Mouse (Mus musculus) CH12F3 (cell line): Measurements from ENCODE around the gene Slc16a5.

Experiments used
- in situ Hi-C: fragments of 300-500 bp; cut with MboI; formaldehyde crosslinking; loops from 2 replicates; pipeline ENCODE4 v1.14.3; 2020; ENCODE audit warnings: low sequenced_read_pairs

The Slc16a5 gene

DNA sequence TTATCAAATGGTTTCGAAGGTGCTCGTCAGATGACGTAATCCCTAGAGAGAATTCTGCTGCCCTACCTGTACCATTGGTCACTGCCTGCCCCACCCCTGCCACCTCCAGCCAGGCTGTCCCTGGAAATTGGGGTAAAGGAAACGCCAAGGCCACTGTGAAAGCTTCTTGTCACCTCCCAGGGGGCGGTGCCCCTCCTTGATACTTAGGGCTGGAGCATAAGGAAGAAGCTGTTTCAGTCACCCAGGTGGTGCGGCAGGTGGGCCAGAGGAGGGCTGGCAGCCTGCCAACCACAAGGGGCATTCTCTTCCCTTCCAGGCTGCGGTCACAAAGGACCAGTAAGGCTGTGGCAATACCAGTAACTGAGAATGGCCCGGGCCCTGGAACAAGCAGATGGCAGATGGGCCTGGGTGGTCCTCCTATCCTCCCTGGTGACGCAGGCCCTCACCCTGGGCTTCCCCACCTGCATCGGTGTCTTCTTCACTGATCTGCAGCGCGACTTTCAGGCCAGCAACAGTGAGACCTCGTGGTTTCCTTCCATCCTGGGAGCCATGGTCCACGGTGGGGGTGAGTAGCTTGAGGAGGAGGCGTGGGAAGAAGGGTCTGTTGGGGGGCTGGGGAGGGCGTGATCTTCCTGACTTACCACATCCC is at the start of gene Slc16a5:
Slc16a5 (plus strand) TSS at position 232 of the 649 bp plus-strand sequence.
- in situ Hi-C loops: no loop called here

DNA sequence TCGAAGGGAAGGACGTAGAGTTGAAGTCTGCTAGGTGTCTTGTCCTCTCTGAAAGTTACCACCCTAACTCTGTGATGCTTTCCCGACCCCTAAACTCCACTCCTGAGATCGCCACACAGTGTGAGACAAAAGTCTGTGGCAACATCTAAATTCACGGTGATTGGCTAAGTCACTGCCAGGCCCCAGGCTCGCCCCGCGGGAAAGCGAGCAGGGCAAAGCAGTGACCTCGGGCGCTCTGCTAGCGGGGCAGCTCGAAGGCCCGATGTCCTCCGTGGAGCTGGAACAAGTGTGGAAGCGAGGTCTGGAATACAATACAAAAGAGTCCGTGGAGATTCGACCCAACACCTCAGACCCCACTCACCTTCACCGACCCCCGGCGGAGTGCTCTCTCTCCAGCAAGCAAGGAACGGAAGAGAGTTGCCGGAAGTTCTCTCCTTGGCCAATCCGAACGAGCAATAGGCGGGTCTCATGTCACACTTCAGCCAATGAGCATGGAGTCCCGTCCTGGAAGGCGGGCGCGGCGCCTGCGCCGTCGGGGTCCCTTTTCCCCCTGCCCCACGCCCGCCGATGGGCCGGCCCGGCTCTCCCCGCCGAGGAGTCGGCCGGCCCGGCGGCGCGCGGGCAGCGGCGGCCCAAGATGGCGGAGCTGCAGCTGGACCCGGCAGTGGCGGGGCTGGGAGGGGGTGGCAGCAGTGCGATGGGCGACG is 42.6 kb upstream of the Slc16a5 start, which contains the start of the genes Atp5h and Kctd2:
Atp5h (minus strand) TSS at position 432 of the 707 bp plus-strand sequence.
Kctd2 (plus strand) TSS at position 598 of the 707 bp plus-strand sequence.
- in situ Hi-C loops: no loop called here

DNA sequence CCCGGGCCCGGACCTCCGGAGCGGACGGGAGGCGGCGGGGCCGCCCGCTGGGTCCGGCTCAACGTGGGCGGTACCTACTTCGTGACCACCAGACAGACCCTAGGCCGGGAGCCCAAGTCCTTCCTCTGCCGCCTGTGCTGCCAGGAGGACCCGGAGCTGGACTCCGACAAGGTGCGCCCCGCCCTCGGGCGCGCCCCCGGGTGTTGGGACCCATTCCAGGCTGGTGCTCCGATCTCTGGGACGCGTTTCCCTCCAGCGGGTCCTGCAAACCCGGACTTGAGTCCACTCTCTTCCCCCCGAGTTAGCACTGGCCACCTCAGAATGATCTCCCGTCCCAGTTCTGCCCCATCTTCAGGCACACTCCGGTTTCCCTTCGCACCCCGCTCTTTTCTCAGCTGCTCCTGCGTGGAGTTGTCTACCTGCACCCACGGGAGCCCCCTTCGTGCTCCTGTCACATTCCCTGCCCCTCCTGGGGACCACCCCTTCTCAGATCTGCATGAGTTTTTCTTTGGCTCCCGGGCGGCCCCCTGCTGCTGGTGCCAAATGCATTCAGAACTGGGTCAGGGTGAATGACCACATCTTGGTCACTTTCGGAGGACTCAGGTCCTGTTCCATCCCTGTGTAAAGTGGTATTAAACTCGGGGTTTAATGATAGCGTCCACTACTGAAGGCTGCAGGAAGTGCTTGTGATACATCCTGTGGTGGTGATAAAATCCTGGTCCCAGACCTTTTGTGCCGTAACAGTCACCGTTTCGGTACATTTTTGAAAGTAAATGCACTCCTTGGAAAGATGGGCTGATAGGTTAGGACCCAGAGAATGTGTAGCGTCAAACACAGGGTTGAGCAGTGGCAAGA is 41.7 kb upstream of the Slc16a5 start:
- in situ Hi-C loops: no loop called here

DNA sequence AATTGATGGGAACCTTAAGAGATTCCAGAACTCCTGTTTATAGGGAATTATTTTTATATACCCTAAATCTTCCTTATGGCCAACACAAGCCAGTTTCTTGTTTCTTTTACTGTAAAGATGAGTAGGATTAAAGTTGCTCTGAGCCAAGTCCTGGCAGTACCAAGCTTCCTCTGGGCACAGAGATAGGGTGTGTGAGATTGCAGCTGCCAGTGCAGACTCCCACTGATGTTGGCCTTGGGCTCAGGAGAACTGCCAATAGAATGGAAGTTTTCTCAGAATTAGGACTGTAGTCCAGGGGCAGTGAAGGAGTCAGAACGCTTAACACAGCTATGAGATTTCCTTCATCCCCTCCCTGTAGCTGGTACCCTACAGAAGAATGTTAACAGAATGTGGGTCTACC is 40.9 kb upstream of the Slc16a5 start:
- in situ Hi-C loops: no loop called here

DNA sequence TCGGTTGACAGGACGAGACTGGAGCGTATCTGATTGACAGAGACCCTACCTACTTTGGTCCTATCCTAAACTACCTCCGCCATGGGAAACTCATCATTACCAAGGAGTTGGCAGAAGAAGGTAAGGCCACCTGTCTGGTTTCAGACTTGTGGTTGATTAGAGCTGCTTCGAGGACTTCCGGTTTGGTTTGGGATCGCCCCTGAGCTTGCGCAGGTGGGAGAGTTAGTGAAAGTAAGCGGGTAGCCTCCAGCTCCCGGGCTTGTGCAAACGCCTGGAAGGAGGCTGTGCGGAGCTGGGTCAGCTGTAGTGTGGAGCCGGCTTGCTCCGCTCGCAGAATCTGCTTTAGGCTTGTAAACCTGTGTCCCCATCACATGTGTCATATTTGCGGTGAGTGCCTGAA is 40.3 kb upstream of the Slc16a5 start:
- in situ Hi-C loops: no loop called here

DNA sequence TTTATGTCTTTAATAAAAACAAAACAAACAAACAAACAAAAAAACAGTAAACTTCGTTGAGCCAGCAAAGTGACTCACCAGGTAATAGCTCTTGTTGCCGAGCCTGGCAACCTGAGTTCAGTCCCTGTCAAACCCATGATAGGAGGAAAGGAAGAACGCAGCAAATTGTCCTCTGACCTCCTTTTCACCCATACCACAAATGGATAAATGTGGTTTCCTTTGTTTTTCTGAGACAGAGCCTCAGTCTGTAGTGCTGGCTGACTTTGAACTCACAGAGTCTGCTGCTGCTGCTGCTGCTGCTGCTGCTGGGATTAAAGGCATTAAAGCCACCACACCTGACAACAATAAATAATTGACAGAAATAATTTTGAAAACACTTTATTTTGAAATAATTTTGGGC is 39.2 kb upstream of the Slc16a5 start:
- in situ Hi-C loops: no loop called here

DNA sequence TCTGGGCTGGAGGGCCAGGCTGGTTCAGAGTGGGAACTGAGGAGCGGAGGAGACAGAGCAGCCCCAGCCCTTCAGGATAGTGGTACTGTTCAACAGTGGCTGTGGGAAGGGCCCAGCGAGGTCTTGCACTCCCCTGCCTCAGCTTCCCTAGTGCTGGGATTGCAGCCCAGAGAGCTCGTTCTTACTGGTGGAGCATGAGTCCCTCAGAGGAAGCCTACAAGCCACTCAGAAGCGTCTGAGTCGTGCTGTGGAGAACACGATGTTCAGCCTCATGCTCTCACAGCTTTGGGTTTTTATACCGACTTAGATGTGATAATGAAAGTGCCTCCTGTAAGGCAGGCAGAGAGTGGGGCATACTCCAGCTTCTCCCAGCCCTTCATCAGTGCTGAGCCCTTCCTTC is 37.6 kb upstream of the Slc16a5 start:
- in situ Hi-C loops: no loop called here

DNA sequence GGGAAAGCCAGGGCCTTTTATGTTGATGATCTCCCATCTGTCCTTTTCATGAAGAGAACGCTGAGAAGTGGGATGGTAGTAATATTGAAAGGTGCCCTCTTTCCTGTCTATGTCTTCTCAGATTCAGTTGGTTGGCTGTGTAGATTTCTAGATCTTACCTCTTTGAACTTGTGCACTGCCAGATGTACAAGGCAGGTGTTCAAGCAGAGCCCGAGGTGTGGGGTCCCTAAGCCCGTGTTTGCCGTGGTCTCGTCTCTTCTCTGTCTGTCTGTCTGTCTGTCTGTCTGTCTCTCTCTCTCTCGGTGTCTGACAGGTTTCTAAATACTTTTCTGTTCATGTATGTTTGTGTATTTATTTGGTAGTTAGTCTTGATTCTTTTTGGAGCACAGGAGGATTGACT is 36.6 kb upstream of the Slc16a5 start:
- in situ Hi-C loops: no loop called here

DNA sequence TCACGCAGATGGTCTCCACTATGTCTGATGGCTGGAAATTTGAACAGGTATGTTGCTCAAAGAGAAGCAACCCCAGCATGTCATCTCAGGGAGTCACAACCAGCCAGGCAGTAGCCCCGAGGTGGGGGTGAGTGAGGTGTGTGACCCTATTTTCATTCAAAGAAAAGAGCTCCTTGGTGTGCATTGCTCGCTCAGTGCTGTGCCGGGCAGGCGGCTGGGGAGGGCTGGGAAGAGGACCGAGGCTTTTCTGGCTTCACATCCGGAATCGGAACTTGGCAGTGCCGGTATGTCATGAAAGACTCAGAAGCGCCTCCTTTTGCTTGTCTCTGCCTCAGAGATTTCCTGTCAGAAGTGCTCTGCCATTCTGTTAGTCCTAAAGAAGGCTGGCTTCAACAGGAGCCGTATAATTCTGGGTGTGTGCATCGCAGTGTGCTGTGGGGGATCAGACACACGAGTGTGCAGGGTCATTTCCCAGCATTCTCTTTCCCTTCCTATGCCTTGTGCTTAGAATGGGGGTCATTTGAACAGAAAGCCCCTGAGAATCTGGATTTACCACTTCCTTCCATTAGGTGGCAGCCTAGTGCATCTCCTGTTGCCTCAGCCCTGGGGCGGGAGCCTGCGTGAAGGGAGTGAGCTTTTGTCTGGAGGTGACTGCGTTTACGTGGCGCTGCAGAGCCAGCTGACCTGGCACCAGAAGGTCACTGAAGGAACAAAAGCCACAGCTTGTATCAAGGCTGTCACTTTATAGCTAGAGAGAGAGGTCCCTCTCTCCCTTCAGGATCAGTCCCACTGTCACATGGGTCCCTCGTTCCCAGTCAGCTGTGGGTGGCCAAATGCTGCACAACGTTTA is 34.6 kb upstream of the Slc16a5 start:
- in situ Hi-C loops: no loop called here

DNA sequence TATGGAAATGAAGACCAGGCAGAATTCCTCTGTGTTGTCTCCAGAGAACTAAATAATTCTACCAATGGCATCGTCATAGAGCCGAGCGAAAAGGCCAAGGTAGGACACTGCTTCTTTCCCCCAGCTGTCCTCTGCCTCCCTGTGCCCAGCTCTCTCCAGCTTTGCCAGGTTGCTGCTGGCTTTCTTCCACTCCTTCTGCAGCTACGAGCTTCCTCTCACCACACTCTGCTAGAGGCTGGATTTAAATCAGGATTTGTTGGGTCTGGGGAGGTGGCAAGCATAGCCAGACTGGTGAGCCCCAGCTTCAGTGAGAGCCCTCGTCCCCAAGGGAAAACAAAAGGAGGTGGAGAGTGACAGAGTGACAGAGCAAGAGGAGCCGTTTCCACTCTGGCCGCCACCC is 33.0 kb upstream of the Slc16a5 start:
- in situ Hi-C loops: no loop called here

DNA sequence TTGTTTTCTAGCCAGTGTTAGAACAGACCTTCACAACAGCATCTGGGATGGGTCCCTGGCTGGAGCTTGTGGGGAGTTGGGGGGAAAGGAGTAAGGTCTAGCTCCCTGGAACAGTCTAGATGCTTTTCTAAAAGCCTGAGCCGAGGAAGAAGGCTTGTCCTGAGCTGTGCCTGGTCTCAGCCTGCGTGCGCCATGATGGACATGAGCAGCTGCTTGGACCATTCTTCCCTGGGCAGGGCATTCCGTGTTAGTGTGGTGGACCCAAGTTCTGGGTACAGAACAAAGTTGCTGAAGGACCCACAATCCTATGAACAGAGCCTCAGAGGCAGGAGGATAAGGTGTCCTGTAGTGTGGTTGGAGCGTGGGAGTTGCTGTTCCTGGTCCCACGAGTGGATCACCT is 31.7 kb upstream of the Slc16a5 start:
- in situ Hi-C loops: no loop called here

DNA sequence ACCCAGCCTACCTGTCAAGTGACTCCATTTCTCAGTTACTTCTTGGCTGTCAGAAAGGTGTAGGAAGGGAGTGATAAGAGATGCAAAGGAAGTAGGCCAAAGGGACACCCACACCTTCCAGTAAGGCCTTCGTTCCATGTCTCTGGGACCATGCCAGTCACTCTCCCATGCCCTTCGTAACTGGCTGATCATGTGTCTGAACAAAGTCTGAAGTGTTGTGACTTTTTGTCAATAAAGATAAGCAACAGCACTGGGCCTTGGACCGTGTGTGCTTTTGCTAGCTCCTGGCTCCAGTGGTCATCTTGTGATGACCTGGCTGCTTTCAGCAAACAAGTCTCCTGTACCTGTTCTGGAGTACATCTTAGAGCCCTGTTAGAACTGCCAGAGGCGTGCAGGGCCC is 29.5 kb upstream of the Slc16a5 start:
- in situ Hi-C loops: no loop called here

DNA sequence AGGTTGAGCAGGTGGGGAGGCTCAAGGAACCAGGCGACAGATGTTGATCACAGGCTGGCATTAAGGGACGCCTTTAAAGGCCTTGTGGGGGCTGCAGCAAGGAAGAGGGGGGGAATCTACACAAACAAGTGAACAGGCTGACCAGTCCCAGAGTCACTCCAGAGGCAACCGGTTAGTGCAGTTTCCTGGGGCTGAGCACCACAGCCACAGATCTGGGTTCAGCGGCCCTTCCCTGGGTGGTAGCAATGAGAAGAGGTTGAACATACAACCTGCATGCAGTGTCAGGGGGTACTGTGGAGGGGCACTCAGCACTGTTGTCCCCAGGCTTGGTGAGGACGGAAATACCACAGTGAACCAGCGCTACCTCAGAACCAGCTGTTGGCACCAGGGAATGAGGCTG is 28.9 kb upstream of the Slc16a5 start:
- in situ Hi-C loops: no loop called here

DNA sequence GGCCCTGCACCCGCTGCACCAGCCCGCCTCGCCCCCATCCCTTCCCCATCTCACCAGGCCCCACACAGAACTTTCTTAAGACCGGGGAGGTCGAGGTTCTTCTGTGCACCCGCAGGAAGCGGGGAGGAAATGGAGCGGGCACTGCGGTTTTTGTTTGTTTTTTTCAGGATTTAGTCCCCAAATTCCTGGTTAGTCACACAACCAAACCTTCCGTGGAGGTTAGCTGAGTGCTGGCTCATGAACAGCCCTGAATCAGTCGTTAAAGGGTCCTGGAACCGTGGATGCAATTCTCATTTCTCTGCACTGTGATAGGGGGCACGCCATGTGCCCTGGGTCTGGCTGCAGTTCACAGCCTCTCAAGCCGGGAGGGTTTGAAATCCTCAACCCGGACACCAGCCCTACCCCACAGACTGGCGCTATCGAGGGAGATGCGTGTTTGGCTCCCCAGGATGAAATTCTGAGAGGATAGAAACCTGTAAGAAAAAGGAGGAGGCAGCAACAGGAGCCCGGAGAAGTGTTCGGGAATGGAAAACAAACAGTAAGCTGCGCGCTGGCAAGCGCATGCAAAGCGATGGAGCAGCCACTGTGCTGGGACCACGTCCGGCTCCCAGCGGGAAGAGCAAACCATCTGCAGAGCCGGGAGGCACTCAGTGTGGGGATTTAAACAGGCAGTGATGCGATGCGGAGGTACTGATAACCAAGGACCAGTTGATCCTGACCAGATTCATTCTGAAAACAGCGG is 26.5 kb upstream of the Slc16a5 start:
- in situ Hi-C loops: no loop called here

DNA sequence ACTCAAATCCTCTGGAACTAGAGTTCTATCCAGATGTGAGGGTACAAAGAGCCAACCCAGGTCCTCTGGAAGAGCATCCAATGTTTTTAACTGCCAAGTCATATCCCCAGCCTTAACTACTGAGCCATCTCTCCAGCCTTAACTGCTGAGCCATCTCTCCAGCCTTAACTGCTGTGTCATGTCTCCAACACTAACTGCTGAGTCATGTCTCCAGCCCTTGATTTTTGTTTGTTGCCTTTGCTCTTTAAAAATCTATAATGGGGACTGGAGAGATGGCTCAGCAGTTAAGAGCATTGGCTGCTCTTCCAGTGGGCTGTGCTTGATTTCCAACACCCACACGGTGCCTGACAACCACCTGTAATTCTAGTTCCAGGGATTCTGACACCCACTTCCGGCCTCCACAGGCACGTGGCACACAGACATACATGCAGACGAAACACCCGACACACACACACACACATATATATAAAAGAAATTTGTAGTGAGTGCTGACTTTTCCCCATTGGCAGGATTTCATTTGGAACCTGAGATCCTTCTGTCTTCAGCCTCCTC is 24.6 kb upstream of the Slc16a5 start:
- in situ Hi-C loops: no loop called here

DNA sequence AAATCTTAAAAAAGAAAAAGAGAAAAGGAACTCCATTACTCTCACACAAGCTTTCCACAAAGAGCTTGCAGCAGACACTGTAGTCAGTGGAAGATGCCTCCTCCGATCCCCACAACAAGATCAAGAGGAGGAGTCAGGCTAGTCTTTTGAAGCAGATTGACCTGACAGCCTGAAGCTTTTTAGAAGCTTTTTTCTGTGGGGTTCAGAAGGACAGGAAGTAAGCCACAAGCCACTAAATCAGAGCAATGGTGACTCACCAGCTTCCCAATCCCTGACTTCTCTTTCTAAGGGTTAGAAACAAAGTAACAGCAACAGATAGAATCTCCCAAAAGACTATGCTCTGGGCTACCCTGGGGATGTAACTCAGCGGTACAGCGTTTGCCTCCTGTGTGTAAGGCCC is 22.9 kb upstream of the Slc16a5 start:
- in situ Hi-C loops: no loop called here

DNA sequence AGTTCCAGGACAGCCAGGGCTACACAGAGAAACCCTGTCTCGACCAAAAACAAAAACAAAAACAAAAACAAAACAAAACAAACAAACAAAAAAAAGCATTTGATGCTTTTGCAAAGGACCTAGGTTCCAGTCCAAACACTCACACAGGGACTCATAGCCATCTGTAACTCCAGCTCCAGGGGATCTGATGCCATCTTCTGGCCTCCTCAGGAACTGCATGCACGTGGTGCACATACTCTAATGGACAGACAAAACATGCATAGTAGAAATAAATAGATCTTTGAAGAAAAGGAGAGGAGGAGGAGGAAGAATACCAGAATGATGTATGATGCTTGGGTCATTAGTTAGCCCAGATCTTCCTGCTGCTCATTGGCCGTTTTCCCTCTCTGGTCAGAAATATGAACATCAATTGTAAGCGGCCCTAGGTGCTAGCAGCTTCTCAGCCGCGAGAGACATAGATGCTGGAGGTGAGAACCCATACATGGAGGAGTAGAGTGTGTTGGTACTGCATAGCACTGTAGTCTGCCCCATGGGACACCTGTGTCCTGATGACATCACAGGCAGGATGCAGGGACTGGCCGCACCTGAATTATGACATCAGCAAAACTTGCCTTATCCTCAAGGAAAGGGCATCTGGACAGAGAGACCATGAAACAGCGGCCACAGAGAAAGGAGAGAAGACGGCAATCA is 22.2 kb upstream of the Slc16a5 start, which contains the start of gene Trim80:
Trim80 (plus strand) TSS at position 640 of the 690 bp plus-strand sequence.
- in situ Hi-C loops: no loop called here

DNA sequence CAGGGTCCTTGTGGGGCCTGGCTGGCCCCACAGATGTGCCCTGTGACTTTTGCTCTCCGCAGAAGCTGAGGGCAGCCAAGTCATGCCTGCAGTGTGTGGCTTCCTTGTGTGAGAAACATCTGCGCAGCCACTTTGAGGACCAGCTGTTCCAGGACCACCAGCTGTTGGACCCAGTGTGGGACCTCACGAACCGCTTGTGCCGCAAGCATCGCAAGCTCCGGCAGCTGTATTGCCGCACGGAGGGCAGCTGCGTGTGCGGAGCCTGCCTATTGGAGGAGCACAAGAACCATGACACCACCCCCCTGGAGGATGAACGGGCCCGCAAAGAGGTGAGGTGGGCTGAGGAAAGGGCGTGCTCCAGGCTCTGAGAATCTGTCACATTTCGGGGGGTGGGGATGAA is 20.9 kb upstream of the Slc16a5 start:
- in situ Hi-C loops: no loop called here

DNA sequence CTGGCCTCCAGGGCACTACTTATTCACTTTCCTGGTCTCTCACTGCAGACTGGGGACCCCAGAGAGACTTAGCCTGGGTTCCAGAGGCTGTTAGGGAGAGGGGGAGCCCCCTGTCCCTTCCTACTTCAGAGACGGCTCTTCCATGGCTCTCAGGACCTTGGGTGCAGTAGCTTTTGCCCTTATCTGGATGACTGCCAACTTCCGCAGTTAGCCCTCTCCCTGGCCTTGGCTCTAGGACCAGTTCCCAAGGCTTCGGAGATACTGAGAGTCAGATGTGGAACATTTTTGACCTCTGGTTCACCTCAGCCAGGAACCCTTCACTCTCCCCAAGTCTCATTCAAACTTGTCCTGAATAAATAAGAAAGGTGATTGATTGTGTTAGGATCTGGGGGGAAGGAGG is 15.4 kb upstream of the Slc16a5 start:
- in situ Hi-C loops: no loop called here
